Mouse (Mus musculus) stomach, postnatal 0 days (tissue): Measurements from ENCODE around the gene 2810004N23Rik.

Source experiments
- CTCF ChIP-seq: IDR thresholded peaks from 2 replicates; pipeline ENCODE4 v1.5.1; 2016; ENCODE audit warnings: antibody characterized with exemption, low read depth, mild to moderate bottlenecking, moderate library complexity
- EP300 ChIP-seq: optimal IDR thresholded peaks from 2 replicates; pipeline ENCODE3; 2016; ENCODE audit warnings: antibody characterized with exemption

GRCm38 (mm10) chr8:124803824-124804702 is 58.9 kb downstream of the 2810004N23Rik start:
- no peak for TF ChIP-seq CTCF
- TF ChIP-seq EP300: no peak
